Mouse (Mus musculus): ENCODE results near the gene Acad10. TPM values are rescaled to one million over a fixed set of nuclear protein-coding genes. Genes with fewer than 3 reads are reported as not detected.

Gene Acad10
- total RNA-seq, 2 experiments from 2014 or later: 19.8 to 23.8 TPM

- intact Hi-C loops (cut with DNase I): loop anchor here (1.0 to 5.0 kb wide), 4 partner anchors 17 to 149 kb away; partner anchors contain the start of genes Erp29 and Tmem116
- DNase-seq: peak; percentile 93 to 96
Measured at GRCm38 (mm10) chr5:121601547-121602299, 58.6 kb downstream of the Acad10 start.

GRCm38 (mm10) chr5:121598871-121599610 lies 61.3 kb downstream of the Acad10 start:
- no peak for DNase-seq
- intact Hi-C loops (cut with DNase I): no loop called here

GRCm38 (mm10) chr5:121597991-121598537 lies 62.2 kb downstream of the Acad10 start:
- intact Hi-C loops (cut with DNase I): no loop called here
- DNase-seq: no peak

- DNase-seq: no peak
- intact Hi-C loops (cut with DNase I): no loop called here
Measured at GRCm38 (mm10) chr5:121597332-121597731, 63.0 kb downstream of the Acad10 start.

- intact Hi-C loops (cut with DNase I): no loop called here
- no peak for DNase-seq
Measured at GRCm38 (mm10) chr5:121596226-121596625, 64.1 kb downstream of the Acad10 start.

GRCm38 (mm10) chr5:121595758-121596157 lies 64.6 kb downstream of the Acad10 start:
- no peak for DNase-seq
- intact Hi-C loops (cut with DNase I): no loop called here

- no peak for DNase-seq
- intact Hi-C loops (cut with DNase I): no loop called here
Measured at GRCm38 (mm10) chr5:121594714-121595313, 65.5 kb downstream of the Acad10 start.

- intact Hi-C loops (cut with DNase I): no loop called here
- DNase-seq: peak; percentile 91 to 92
Measured at GRCm38 (mm10) chr5:121593451-121594401, 66.6 kb downstream of the Acad10 start, which contains the start of gene Aldh2. Gene Aldh2, minus strand, starts transcription at chr5:121593824.

GRCm38 (mm10) chr5:121592816-121593407 lies 67.4 kb downstream of the Acad10 start:
- DNase-seq: peak in 1 of 2 experiments; percentile 42
- intact Hi-C loops (cut with DNase I): no loop called here

GRCm38 (mm10) chr5:121592064-121592815 lies 68.1 kb downstream of the Acad10 start:
- DNase-seq: no peak
- intact Hi-C loops (cut with DNase I): no loop called here

GRCm38 (mm10) chr5:121591417-121592063 lies 68.8 kb downstream of the Acad10 start:
- intact Hi-C loops (cut with DNase I): no loop called here
- DNase-seq: no peak

- intact Hi-C loops (cut with DNase I): no loop called here
- DNase-seq: no peak
Measured at GRCm38 (mm10) chr5:121589928-121590327, 70.4 kb downstream of the Acad10 start.

- intact Hi-C loops (cut with DNase I): no loop called here
- peak; percentile 62 to 74 for DNase-seq
Measured at GRCm38 (mm10) chr5:121586400-121587039, 73.8 kb downstream of the Acad10 start.

GRCm38 (mm10) chr5:121585699-121586098 lies 74.6 kb downstream of the Acad10 start:
- intact Hi-C loops (cut with DNase I): no loop called here
- DNase-seq: no peak

- intact Hi-C loops (cut with DNase I): no loop called here
Measured at GRCm38 (mm10) chr5:121585005-121585404, 75.3 kb downstream of the Acad10 start.

GRCm38 (mm10) chr5:121583765-121584501 lies 76.4 kb downstream of the Acad10 start:
- peak; percentile 96 to 97 for DNase-seq
- intact Hi-C loops (cut with DNase I): loop anchor here (1.0 to 2.0 kb wide), 2 partner anchors 18 to 19 kb away; no protein-coding TSS in a partner anchor

More at GRCm38 (mm10) chr5:121585005-121585404, 75.3 kb downstream of the Acad10 start:
- DNase-seq: no peak

- intact Hi-C loops (cut with DNase I): loop anchor here (2.0 kb wide), 1 partner anchor 17 kb away; no protein-coding TSS in a partner anchor
Measured at GRCm38 (mm10) chr5:121581945-121582344, 78.4 kb downstream of the Acad10 start.

More at GRCm38 (mm10) chr5:121581945-121582344, 78.4 kb downstream of the Acad10 start:
- DNase-seq: no peak

Data from heart, postnatal 36 days (tissue).